Mouse (Mus musculus): ENCODE measurements around the gene Duox2.

GRCm38 (mm10) chr2:122298096-122298499 is at the start of gene Duox2:
- TF ChIP-seq POLR2A (IDR thresholded peaks at IDR 0.05; ENCODE audit: borderline replicate concordance, insufficient read depth, low read length), result no peak
- no peak for TF ChIP-seq CTCF (IDR thresholded peaks at IDR 0.05; ENCODE audit: borderline replicate concordance, insufficient read depth, low read depth, low read length)
